Mouse (Mus musculus) lung, postnatal 0 days (tissue): ENCODE data around the gene Cstad. TPM values are rescaled to one million over a fixed set of nuclear protein-coding genes. Genes with fewer than 3 reads are reported as not detected.

Experiments used
- ATAC-seq: fragments of 200-750 bp; cut with Nextera tagmentation; 2 replicates; pipeline ENCODE4 v1.8.0; 2017; ENCODE audit warnings: moderate library complexity
- DNase-seq: peaks from one replicate; pipeline ENCODE4 v3.0.0-alpha.2; 2016; ENCODE audit warnings: low spot score
- H3K27ac ChIP-seq: fragments of 300-500 bp; sonication (generic); 2 replicates; pipeline ENCODE4 v1.5.1; 2014; ENCODE audit warnings: antibody characterized with exemption, mild to moderate bottlenecking, low read length, mixed read lengths
- H3K27me3 ChIP-seq: fragments of 300-500 bp; sonication (generic); replicated peaks from 2 replicates; pipeline ENCODE4 v1.6.1; 2014; ENCODE audit warnings: low read length, mixed read lengths; ENCODE audit not compliant: insufficient read depth
- H3K36me3 ChIP-seq: fragments of 300-500 bp; sonication (generic); 2 replicates; pipeline ENCODE4 v1.6.1; 2014; ENCODE audit warnings: low read length, mixed read lengths; ENCODE audit not compliant: insufficient read depth
- H3K4me1 ChIP-seq: fragments of 300-500 bp; sonication (generic); 2 replicates; pipeline ENCODE4 v1.6.1; 2014; ENCODE audit warnings: antibody characterized with exemption, low read depth, low read length, mixed read lengths; ENCODE audit not compliant: insufficient read depth
- H3K4me2 ChIP-seq: fragments of 300-500 bp; sonication (generic); replicated peaks from 2 replicates; pipeline ENCODE4 v1.6.1; 2014; ENCODE audit warnings: low read depth, mild to moderate bottlenecking, low read length, moderate library complexity, mixed read lengths
- H3K4me3 ChIP-seq: fragments of 300-500 bp; sonication (generic); 2 replicates; pipeline ENCODE4 v1.5.1; 2014; ENCODE audit warnings: low read depth, low read length
- H3K9ac ChIP-seq: fragments of 300-500 bp; sonication (generic); replicated peaks from 2 replicates; pipeline ENCODE4 v1.6.1; 2014; ENCODE audit warnings: low read depth, mild to moderate bottlenecking
- H3K9me3 ChIP-seq: fragments of 300-500 bp; sonication (generic); 2 replicates; pipeline ENCODE4 v1.6.1; 2016; ENCODE audit warnings: low read length, mixed read lengths
- CTCF ChIP-seq: IDR thresholded peaks from 2 replicates; pipeline ENCODE4 v1.5.1; 2016; ENCODE audit warnings: antibody characterized with exemption, mild to moderate bottlenecking
- EP300 ChIP-seq: IDR thresholded peaks from 2 replicates; pipeline ENCODE4 v1.6.1; 2016; ENCODE audit warnings: antibody characterized with exemption, mild to moderate bottlenecking, control low read depth
- WGBS: fragments of 180-500 bp; shearing (Covaris S2); extraction: QIAGEN DNeasy Blood & Tissue Kit; methylation state at CpG from one replicate; pipeline ENCODE4 v1.1.7; 2014; 5-methylcytosine and 5-hydroxymethylcytosine counted together
- polyA plus RNA-seq: library from polyadenylated mRNA; unstranded; fragments of >200 nt; fragmentation: Nextera tagmentation; extraction: Ambion mirVana; gene quantifications from 2 replicates; pipeline ENCODE4 v1.2.1, GENCODE M21; 2015

Cstad gene
- polyA plus RNA-seq, 1 experiment from 2014 or later, result 2.3 TPM

DNA sequence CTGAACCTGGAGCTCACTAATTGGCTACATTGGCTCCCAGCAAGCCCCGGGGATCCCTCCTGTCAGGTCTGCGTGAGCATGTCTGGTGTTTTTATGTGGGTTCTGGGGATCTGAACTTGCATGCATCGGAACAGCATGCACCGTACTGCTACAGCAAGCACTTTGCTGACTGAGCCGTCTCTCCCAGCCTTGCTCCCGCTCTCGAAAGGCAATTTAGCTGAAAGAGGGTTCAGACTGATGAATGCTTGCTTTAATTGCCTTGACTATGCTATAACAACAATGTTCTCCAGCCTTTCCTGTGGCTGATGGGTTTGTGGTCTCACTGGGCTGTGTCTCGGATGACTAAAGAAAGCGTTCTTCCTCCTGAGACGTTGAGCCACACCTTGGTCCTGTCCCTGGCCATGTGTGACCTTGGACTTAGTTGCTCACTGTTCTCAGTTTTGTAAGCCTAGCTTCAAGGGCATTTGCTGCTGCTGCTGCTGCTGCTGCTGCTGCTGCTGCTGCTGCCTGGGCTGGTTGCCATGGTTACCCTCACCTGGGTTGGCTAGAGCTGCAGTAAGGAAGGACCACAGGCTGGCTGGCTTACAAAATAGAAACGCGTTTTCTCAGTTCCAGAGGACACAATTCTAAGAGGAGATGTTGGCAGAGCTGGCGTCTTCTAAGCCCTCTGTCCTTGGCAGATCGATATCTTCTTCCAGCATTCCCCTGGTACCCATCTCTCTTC, 34.4 kb downstream of the Cstad start:
- TF ChIP-seq CTCF, result no peak
- no peak for TF ChIP-seq EP300
- 68% methylated on average over 14 of the region's 14 CpGs for WGBS
- Histone ChIP-seq H3K4me3 (no peak overlapping the region), H3K27ac (no peak overlapping the region), H3K9me3 (no peaks in the 10 kb centered on the region), H3K4me2 (no peak overlapping the region), H3K4me1 (no peaks in the 10 kb centered on the region), H3K27me3 (no peaks in the 10 kb centered on the region), H3K9ac (no peak overlapping the region), H3K36me3 (no peaks in the 10 kb centered on the region)
- ATAC-seq (no peak), DNase-seq (no peak)

DNA sequence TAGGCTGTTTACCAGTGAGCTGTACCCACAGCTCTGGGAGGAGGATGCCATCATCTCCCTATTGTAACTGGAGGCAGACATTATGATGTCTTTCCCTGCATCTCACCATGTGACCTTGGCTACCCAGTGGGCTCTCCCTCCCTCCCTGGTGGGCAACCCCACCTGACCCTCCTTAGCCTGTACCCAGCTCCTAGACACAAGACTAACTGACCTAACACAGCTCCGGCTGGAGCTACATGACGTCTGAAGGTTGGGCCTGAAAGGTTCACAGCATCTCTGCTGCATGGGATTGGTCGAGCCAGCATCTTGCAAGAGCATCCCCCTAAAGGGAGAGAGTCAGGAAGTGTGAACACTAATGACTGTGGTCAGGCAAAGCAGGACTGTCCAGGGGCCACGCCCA, 35.0 kb downstream of the Cstad start:
- Histone ChIP-seq H3K9me3 (no peaks in the 10 kb centered on the region), H3K36me3 (no peaks in the 10 kb centered on the region), H3K4me3 (no peak overlapping the region), H3K27ac (no peak overlapping the region), H3K9ac (no peak overlapping the region), H3K4me2 (no peak overlapping the region), H3K27me3 (no peaks in the 10 kb centered on the region), H3K4me1 (no peaks in the 10 kb centered on the region)
- no peak for TF ChIP-seq EP300
- TF ChIP-seq CTCF, result no peak
- 61% methylated on average over 4 of the region's 4 CpGs for WGBS
- no peak for DNase-seq
- no peak for ATAC-seq

DNA sequence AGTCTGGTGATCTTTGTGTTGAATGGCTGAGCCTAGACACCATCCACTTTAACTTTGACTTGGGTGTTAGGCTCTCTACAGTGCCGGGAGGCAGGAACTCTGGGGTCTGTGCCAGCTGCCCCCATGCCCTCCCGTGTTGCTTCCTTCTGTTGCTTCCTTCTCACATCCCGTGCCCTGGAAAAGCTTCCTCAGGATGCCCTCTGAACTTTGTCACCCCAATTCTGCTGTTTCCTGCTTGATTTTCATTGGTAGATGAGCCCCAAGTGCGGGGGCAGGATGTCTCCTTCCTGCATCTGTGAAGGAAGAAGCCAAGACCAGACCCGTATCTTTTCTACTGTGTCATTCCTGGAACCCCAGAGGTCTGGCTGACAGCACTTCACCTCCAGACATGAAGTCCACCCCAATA, 41.4 kb downstream of the Cstad start:
- Histone ChIP-seq H3K4me3 (no peak overlapping the region), H3K9ac (no peak overlapping the region), H3K27ac (peak overlapping the region; percentile 51; the same call in 1 of the 2 replicates), H3K4me1 (peaks cover 9% of the 10 kb centered on the region; the same call in 1 of the 2 replicates), H3K36me3 (no peaks in the 10 kb centered on the region), H3K9me3 (no peaks in the 10 kb centered on the region), H3K4me2 (no peak overlapping the region), H3K27me3 (no peaks in the 10 kb centered on the region)
- ATAC-seq, result peak; percentile 61
- 38% methylated on average over 5 of the region's 5 CpGs for WGBS
- TF ChIP-seq EP300, result peak; percentile 39
- TF ChIP-seq CTCF, result no peak
- DNase-seq, result peak; percentile 53

DNA sequence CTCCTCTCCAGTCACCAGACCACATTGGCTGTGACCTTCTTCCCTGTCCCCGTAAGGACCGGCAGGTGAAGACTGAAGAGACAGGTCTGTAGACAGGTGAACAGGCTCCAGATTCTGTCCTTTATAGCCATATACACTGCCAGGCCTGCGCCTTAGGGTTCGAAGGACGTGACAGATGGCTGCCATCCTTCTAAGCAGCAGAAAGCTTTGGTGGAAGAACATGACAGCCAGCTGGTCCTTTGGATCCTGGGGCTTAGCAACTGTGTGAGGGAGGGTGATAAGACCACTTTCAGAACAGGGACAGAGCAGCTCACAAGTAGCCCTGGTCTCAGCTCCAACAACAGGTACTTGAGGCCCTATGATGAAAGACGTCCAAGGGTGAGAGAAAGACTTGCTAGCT, 43.2 kb downstream of the Cstad start:
- TF ChIP-seq CTCF (no peak), EP300 (no peak)
- peaks cover 12% of the 10 kb centered on the region; the same call in 1 of the 2 replicates for H3K4me1 ChIP-seq
- no peak overlapping the region for H3K4me3 ChIP-seq
- no peak overlapping the region for H3K9ac ChIP-seq
- 86% methylated on average over 6 of the region's 6 CpGs for WGBS
- no peak overlapping the region for H3K4me2 ChIP-seq
- H3K27me3 ChIP-seq, result no peaks in the 10 kb centered on the region
- H3K36me3 ChIP-seq, result no peaks in the 10 kb centered on the region
- H3K27ac ChIP-seq, result no peak overlapping the region
- ATAC-seq (no peak), DNase-seq (no peak)
- no peaks in the 10 kb centered on the region for H3K9me3 ChIP-seq

DNA sequence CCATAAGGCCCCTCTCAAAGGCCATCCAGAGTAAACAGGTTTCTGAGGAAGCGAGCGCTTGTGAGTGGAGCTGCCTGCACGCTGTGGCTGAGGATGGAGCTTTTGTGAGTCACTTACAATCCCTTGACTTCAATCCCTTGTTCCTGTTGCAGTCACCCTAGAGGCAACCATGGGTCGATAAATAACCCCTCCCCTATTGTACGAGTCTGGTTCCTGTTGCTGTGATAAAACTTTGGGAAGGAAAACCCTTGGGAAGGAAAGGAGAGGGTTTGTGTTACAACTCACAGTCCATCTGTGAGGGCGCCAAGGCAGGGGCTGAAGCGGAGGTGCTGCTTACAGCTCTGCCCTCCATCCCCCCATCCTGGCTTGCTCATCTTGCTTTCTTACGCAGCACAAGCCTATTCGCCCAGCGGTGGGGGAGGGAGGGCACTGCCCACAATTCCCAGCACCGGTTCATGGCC, 45.2 kb downstream of the Cstad start:
- Histone ChIP-seq H3K27ac (no peak overlapping the region), H3K27me3 (no peaks in the 10 kb centered on the region), H3K9me3 (no peaks in the 10 kb centered on the region), H3K36me3 (no peaks in the 10 kb centered on the region), H3K4me1 (peaks cover 12% of the 10 kb centered on the region; the same call in 1 of the 2 replicates), H3K4me3 (no peak overlapping the region), H3K9ac (no peak overlapping the region), H3K4me2 (no peak overlapping the region)
- 7% methylated on average over 11 of the region's 11 CpGs for WGBS
- TF ChIP-seq CTCF, result no peak
- ATAC-seq (peak; percentile 77), DNase-seq (peak; percentile 80)

DNA sequence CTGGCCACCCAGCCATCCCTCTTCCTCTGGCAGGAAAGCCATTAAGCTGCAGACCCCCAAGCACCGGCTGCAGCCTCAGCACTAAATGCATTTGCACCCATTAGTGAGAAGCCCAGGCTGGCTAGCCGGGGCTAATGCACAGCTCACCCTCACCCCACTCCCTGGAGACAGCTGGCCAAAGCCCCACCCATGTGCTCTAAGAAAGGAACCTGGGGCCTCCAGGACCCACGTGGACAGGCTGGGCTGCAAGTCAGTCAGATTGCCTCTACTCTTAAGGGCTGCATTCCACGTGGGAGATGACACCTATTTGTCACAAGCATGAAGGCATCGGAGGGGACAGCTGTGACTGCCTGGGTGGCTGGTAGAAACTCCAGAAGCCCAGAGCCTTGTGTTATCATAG, 48.0 kb downstream of the Cstad start:
- no peak overlapping the region for H3K27ac ChIP-seq
- no peak for TF ChIP-seq EP300
- TF ChIP-seq CTCF, result no peak
- no peak for ATAC-seq

More for the DNA sequence above, 48.0 kb downstream of the Cstad start:
- peaks cover 8% of the 10 kb centered on the region; the same call in 1 of the 2 replicates for H3K4me1 ChIP-seq
- H3K36me3 ChIP-seq, result no peaks in the 10 kb centered on the region
- no peak overlapping the region for H3K4me2 ChIP-seq
- no peak overlapping the region for H3K9ac ChIP-seq
- H3K9me3 ChIP-seq, result no peaks in the 10 kb centered on the region
- H3K4me3 ChIP-seq, result no peak overlapping the region
- H3K27me3 ChIP-seq, result no peaks in the 10 kb centered on the region
- no peak for DNase-seq
- WGBS, result 15% methylated on average over 5 of the region's 5 CpGs
